Mouse (Mus musculus): Measurements from ENCODE around the gene Auts2. TPM values are rescaled to one million over a fixed set of nuclear protein-coding genes. Genes with fewer than 3 reads are reported as not detected.
A peak's percentile ranks its signal among the peaks of the same experiment; 100 is the strongest.

Gene Auts2
- polyA plus RNA-seq, 1 experiment from 2014 or later = 17.9 TPM

DNA sequence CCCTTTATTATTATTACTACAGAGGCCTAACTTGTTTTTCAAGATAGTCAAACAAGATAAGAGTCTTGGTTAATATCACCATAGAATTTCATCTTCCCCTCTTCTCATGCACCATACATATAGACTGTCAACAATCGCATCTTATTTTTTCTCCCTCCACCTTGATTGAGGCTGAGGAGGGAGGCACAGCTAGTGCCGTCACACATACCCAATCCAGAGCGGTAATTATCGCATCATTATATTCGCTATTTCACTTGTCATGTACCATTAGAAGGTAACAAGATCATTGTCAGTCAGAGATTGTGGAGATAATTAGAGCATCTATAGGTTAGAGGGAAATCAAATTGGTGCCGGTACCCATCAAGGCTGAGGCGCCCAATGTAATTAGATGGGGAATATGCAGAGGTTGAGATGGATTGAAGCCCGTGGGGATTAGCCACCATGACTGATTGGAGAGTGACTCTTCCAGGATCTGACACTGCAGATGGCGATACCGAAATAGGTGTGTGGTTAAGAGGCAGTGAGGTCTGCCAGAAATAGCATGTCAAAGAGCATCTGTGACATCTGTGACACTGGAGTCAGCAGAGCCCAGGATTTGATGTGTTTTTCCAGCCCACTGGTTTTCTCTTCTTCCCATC, 1107.8 kb downstream of the Auts2 start:
- no peaks in the 10 kb centered on the region for H3K27me3 ChIP-seq (ENCODE audit: insufficient read depth, low read length)
- WGBS = 84% methylated on average over 10 of the region's 10 CpGs
- H3K9me3 ChIP-seq (ENCODE audit: low read length) = 0 out of 2 replicates have a peak, but pooled peaks cover 3% of the 10 kb centered on the region
- H3K36me3 ChIP-seq (ENCODE audit: insufficient read depth, low read length) = peaks cover 25% of the 10 kb centered on the region
- H3K27ac ChIP-seq (ENCODE audit: low read length) = no peak overlapping the region
- H3K4me2 ChIP-seq (replicated peaks; ENCODE audit: low read depth, low read length) = no peak overlapping the region
- no peaks in the 10 kb centered on the region for H3K4me1 ChIP-seq (ENCODE audit: insufficient read depth, low read length)
- H3K4me3 ChIP-seq (ENCODE audit: low read length) = no peak overlapping the region
- no peak for ATAC-seq (ENCODE audit: low FRiP score, low TSS enrichment)
- H3K9ac ChIP-seq (replicated peaks; ENCODE audit: low read length) = no peak overlapping the region

- 85% methylated on average over 4 of the region's 4 CpGs for WGBS
- Histone ChIP-seq H3K27me3 (ENCODE audit: insufficient read depth, low read length) (0 out of 2 replicates have a peak, but pooled peaks cover 4% of the 10 kb centered on the region), H3K27ac (ENCODE audit: low read length) (no peak overlapping the region), H3K36me3 (ENCODE audit: insufficient read depth, low read length) (peaks cover 6% of the 10 kb centered on the region; the same call in 1 of the 2 replicates), H3K4me1 (ENCODE audit: insufficient read depth, low read length) (no peaks in the 10 kb centered on the region), H3K4me3 (ENCODE audit: low read length) (no peak overlapping the region), H3K9me3 (ENCODE audit: low read length) (0 out of 2 replicates have a peak, but pooled peaks cover 3% of the 10 kb centered on the region), H3K9ac (replicated peaks; ENCODE audit: low read length) (no peak overlapping the region), H3K4me2 (replicated peaks; ENCODE audit: low read depth, low read length) (no peak overlapping the region)
- ATAC-seq (ENCODE audit: low FRiP score, low TSS enrichment) = no peak
Observed at GRCm38 (mm10) chr5:131433291-131433690, 1109.9 kb downstream of the Auts2 start.

DNA sequence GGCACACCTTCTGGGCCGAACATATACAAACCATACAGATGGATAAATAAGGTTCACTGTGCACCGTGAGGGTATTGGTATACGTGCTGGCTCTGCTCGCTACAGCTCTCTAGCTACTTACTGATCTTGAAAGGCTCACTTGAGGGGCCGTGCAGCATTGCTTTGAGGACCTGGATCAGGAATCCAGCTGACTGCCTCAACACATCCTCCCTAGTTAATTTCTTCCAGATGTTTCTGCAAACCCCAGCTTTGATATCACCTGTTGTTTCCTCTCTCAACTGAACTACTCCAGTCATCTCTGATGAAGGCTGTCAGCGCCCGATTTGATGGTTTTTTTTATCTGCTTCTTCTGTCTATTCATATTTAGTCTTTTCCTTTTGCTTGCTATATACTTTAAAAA, 1111.2 kb downstream of the Auts2 start:
- no peak overlapping the region for H3K9ac ChIP-seq (replicated peaks; ENCODE audit: low read length)
- H3K4me2 ChIP-seq (replicated peaks; ENCODE audit: low read depth, low read length) = no peak overlapping the region
- peaks cover 3% of the 10 kb centered on the region; the same call in 1 of the 2 replicates for H3K36me3 ChIP-seq (ENCODE audit: insufficient read depth, low read length)
- H3K9me3 ChIP-seq (ENCODE audit: low read length) = 0 out of 2 replicates have a peak, but pooled peaks cover 3% of the 10 kb centered on the region
- 69% methylated on average over 7 of the region's 7 CpGs for WGBS
- no peak overlapping the region for H3K27ac ChIP-seq (ENCODE audit: low read length)
- H3K27me3 ChIP-seq (ENCODE audit: insufficient read depth, low read length) = 0 out of 2 replicates have a peak, but pooled peaks cover 4% of the 10 kb centered on the region
- no peak overlapping the region for H3K4me3 ChIP-seq (ENCODE audit: low read length)
- H3K4me1 ChIP-seq (ENCODE audit: insufficient read depth, low read length) = no peaks in the 10 kb centered on the region
- no peak for ATAC-seq (ENCODE audit: low FRiP score, low TSS enrichment)

DNA sequence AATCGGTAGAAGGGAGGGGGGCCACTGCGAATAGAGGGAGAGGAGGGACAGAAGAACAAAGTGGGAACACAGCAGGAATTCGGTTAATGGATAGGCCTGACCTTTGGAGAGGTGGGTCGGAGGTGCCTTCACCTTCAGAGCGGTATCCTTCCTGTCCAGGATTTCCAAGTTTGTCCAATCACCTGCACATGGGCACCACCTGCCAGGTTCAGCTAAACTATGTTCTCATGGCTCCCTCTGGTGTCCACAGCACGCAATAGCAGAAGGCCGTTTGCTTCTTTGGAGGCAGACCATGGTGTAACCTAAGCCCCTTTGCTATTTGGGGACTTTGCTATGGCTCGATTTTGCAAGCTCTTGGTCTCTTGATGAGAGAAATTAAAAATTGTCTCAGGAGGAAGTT, 1113.0 kb downstream of the Auts2 start:
- H3K4me2 ChIP-seq (replicated peaks; ENCODE audit: low read depth, low read length) = no peak overlapping the region

GRCm38 (mm10) chr5:131429563-131429962, 1113.6 kb downstream of the Auts2 start:
- Histone ChIP-seq H3K27me3 (ENCODE audit: insufficient read depth, low read length) (0 out of 2 replicates have a peak, but pooled peaks cover 4% of the 10 kb centered on the region), H3K9me3 (ENCODE audit: low read length) (0 out of 2 replicates have a peak, but pooled peaks cover 3% of the 10 kb centered on the region), H3K27ac (ENCODE audit: low read length) (no peak overlapping the region), H3K36me3 (ENCODE audit: insufficient read depth, low read length) (no peaks in the 10 kb centered on the region), H3K4me3 (ENCODE audit: low read length) (no peak overlapping the region), H3K4me2 (replicated peaks; ENCODE audit: low read depth, low read length) (no peak overlapping the region), H3K9ac (replicated peaks; ENCODE audit: low read length) (no peak overlapping the region), H3K4me1 (ENCODE audit: insufficient read depth, low read length) (no peaks in the 10 kb centered on the region)
- 52% methylated on average over 6 of the region's 6 CpGs for WGBS
- peak; percentile 40; the same call in 1 of the 2 replicates for ATAC-seq (ENCODE audit: low FRiP score, low TSS enrichment)

More for the DNA sequence above, 1113.0 kb downstream of the Auts2 start:
- no peak overlapping the region for H3K9ac ChIP-seq (replicated peaks; ENCODE audit: low read length)
- WGBS = 28% methylated on average over 8 of the region's 8 CpGs
- no peak overlapping the region for H3K27ac ChIP-seq (ENCODE audit: low read length)
- peak; percentile 49; the same call in 1 of the 2 replicates for ATAC-seq (ENCODE audit: low FRiP score, low TSS enrichment)
- H3K36me3 ChIP-seq (ENCODE audit: insufficient read depth, low read length) = no peaks in the 10 kb centered on the region
- H3K4me1 ChIP-seq (ENCODE audit: insufficient read depth, low read length) = no peaks in the 10 kb centered on the region
- H3K4me3 ChIP-seq (ENCODE audit: low read length) = no peak overlapping the region
- H3K9me3 ChIP-seq (ENCODE audit: low read length) = 0 out of 2 replicates have a peak, but pooled peaks cover 3% of the 10 kb centered on the region
- 0 out of 2 replicates have a peak, but pooled peaks cover 4% of the 10 kb centered on the region for H3K27me3 ChIP-seq (ENCODE audit: insufficient read depth, low read length)

DNA sequence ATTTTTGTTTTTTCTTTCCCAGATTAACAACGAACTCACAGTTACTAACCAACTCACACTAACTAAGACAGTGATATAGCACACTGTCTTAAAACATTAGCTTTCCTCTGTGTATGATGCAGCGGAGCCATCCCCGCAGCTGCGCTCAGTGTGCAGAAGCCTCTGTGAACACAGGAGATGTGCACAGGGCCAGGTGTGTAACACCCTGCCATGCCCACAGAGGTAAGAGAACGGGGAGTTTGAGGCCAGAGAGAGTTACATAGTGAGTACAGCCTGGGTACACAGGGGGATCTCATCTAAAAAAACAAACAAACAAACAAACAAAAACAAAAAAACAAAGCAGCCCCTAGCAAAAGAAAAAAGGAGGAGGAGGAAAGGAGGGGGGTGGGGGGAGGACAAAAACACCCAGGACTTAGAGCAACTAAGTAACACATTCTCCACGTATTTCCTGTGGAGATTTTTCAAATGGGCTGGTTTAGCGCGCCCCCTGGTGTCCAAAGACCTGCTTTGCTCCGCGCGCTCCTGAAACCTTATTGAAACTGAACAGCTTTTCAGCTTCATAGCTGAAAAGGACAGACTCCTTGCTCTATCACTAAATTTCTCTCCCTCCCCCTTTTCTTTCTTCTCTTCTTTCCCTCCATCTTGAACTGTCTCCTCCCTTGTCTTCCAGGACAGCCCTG, 1115.3 kb downstream of the Auts2 start:
- Histone ChIP-seq H3K9ac (replicated peaks; ENCODE audit: low read length) (no peak overlapping the region), H3K4me2 (replicated peaks; ENCODE audit: low read depth, low read length) (no peak overlapping the region), H3K36me3 (ENCODE audit: insufficient read depth, low read length) (no peaks in the 10 kb centered on the region), H3K27me3 (ENCODE audit: insufficient read depth, low read length) (0 out of 2 replicates have a peak, but pooled peaks cover 4% of the 10 kb centered on the region), H3K9me3 (ENCODE audit: low read length) (no peaks in the 10 kb centered on the region), H3K4me3 (ENCODE audit: low read length) (no peak overlapping the region), H3K4me1 (ENCODE audit: insufficient read depth, low read length) (no peaks in the 10 kb centered on the region), H3K27ac (ENCODE audit: low read length) (no peak overlapping the region)
- 39% methylated on average over 11 of the region's 11 CpGs for WGBS
- no peak for ATAC-seq (ENCODE audit: low FRiP score, low TSS enrichment)

GRCm38 (mm10) chr5:131422737-131423136, 1120.4 kb downstream of the Auts2 start:
- H3K9me3 ChIP-seq (ENCODE audit: low read length) = no peaks in the 10 kb centered on the region

GRCm38 (mm10) chr5:131420406-131420805, 1122.7 kb downstream of the Auts2 start:
- H3K36me3 ChIP-seq (ENCODE audit: insufficient read depth, low read length) = no peaks in the 10 kb centered on the region
- no peak overlapping the region for H3K27ac ChIP-seq (ENCODE audit: low read length)
- no peaks in the 10 kb centered on the region for H3K27me3 ChIP-seq (ENCODE audit: insufficient read depth, low read length)
- WGBS = 64% methylated on average over 2 of the region's 2 CpGs
- no peak overlapping the region for H3K4me2 ChIP-seq (replicated peaks; ENCODE audit: low read depth, low read length)
- ATAC-seq (ENCODE audit: low FRiP score, low TSS enrichment) = no peak
- H3K9ac ChIP-seq (replicated peaks; ENCODE audit: low read length) = no peak overlapping the region
- H3K9me3 ChIP-seq (ENCODE audit: low read length) = no peaks in the 10 kb centered on the region
- no peaks in the 10 kb centered on the region for H3K4me1 ChIP-seq (ENCODE audit: insufficient read depth, low read length)
- no peak overlapping the region for H3K4me3 ChIP-seq (ENCODE audit: low read length)

More at GRCm38 (mm10) chr5:131422737-131423136, 1120.4 kb downstream of the Auts2 start:
- Histone ChIP-seq H3K27ac (ENCODE audit: low read length) (no peak overlapping the region), H3K9ac (replicated peaks; ENCODE audit: low read length) (no peak overlapping the region), H3K4me3 (ENCODE audit: low read length) (no peak overlapping the region), H3K27me3 (ENCODE audit: insufficient read depth, low read length) (no peaks in the 10 kb centered on the region), H3K36me3 (ENCODE audit: insufficient read depth, low read length) (no peaks in the 10 kb centered on the region), H3K4me2 (replicated peaks; ENCODE audit: low read depth, low read length) (no peak overlapping the region), H3K4me1 (ENCODE audit: insufficient read depth, low read length) (no peaks in the 10 kb centered on the region)
- 80% methylated on average over 3 of the region's 3 CpGs for WGBS
- no peak for ATAC-seq (ENCODE audit: low FRiP score, low TSS enrichment)

- 56% methylated on average over 1 of the region's 1 CpGs for WGBS
- Histone ChIP-seq H3K4me2 (replicated peaks; ENCODE audit: low read depth, low read length) (no peak overlapping the region), H3K9me3 (ENCODE audit: low read length) (no peaks in the 10 kb centered on the region), H3K27ac (ENCODE audit: low read length) (no peak overlapping the region), H3K4me3 (ENCODE audit: low read length) (no peak overlapping the region), H3K36me3 (ENCODE audit: insufficient read depth, low read length) (no peaks in the 10 kb centered on the region), H3K4me1 (ENCODE audit: insufficient read depth, low read length) (no peaks in the 10 kb centered on the region), H3K9ac (replicated peaks; ENCODE audit: low read length) (no peak overlapping the region), H3K27me3 (ENCODE audit: insufficient read depth, low read length) (no peaks in the 10 kb centered on the region)
- no peak for ATAC-seq (ENCODE audit: low FRiP score, low TSS enrichment)
Observed at GRCm38 (mm10) chr5:131415902-131416545, 1127.1 kb downstream of the Auts2 start.

Measured in kidney, embryonic 16.5 days (tissue).